Mouse (Mus musculus) stomach, postnatal 0 days (tissue): ENCODE data around the gene Kalrn. TPM values are rescaled to one million over a fixed set of nuclear protein-coding genes. Genes with fewer than 3 reads are reported as not detected.
A peak's percentile ranks its signal among the peaks of the same experiment; 100 is the strongest.

Source experiments
- ATAC-seq: fragments of 200-750 bp; cut with Nextera tagmentation; 2 replicates; pipeline ENCODE4 v1.8.0; 2017; ENCODE audit not compliant: low FRiP score, low TSS enrichment
- DNase-seq: peaks from one replicate; pipeline ENCODE4 v3.0.0-alpha.2; 2016; ENCODE audit warnings: low spot score
- H3K27ac ChIP-seq: fragments of 300-500 bp; sonication (generic); replicated peaks from 2 replicates; pipeline ENCODE4 v1.5.1; 2014; ENCODE audit warnings: mild to moderate bottlenecking, control low read depth
- H3K27me3 ChIP-seq: fragments of 300-500 bp; sonication (generic); 2 replicates; pipeline ENCODE4 v1.6.1; 2014; ENCODE audit warnings: low read length; ENCODE audit not compliant: control insufficient read depth, insufficient read depth
- H3K36me3 ChIP-seq: fragments of 300-500 bp; sonication (generic); 2 replicates; pipeline ENCODE4 v1.6.1; 2014; ENCODE audit warnings: low read length, mixed read lengths; ENCODE audit not compliant: control insufficient read depth, insufficient read depth
- H3K4me1 ChIP-seq: fragments of 300-500 bp; sonication (generic); replicated peaks from 2 replicates; pipeline ENCODE4 v1.6.1; 2014; ENCODE audit warnings: antibody characterized with exemption; ENCODE audit not compliant: control insufficient read depth, insufficient read depth
- H3K4me2 ChIP-seq: fragments of 300-500 bp; sonication (generic); replicated peaks from 2 replicates; pipeline ENCODE4 v1.6.1; 2014; ENCODE audit warnings: low read depth, mild to moderate bottlenecking, control low read depth, moderate library complexity
- H3K4me3 ChIP-seq: fragments of 300-500 bp; sonication (generic); 2 replicates; pipeline ENCODE4 v1.5.1; 2014; ENCODE audit warnings: low read depth, low read length, control low read depth
- H3K9ac ChIP-seq: fragments of 300-500 bp; sonication (generic); 2 replicates; pipeline ENCODE4 v1.6.1; 2014; ENCODE audit warnings: mild to moderate bottlenecking, low read length, control low read depth, mixed read lengths
- H3K9me3 ChIP-seq: fragments of 300-500 bp; sonication (generic); 2 replicates; pipeline ENCODE4 v1.6.1; 2016; ENCODE audit warnings: low read length; ENCODE audit not compliant: control insufficient read depth
- CTCF ChIP-seq: IDR thresholded peaks from 2 replicates; pipeline ENCODE4 v1.5.1; 2016; ENCODE audit warnings: antibody characterized with exemption, low read depth, mild to moderate bottlenecking, moderate library complexity
- EP300 ChIP-seq: optimal IDR thresholded peaks from 2 replicates; pipeline ENCODE3; 2016; ENCODE audit warnings: antibody characterized with exemption
- WGBS: fragments of 180-500 bp; shearing (Covaris S2); extraction: QIAGEN DNeasy Blood & Tissue Kit; methylation state at CpG from one replicate; pipeline ENCODE4 v1.1.7; 2014; 5-methylcytosine and 5-hydroxymethylcytosine counted together
- polyA plus RNA-seq: library from polyadenylated mRNA; unstranded; fragments of >200 nt; fragmentation: Nextera tagmentation; extraction: Ambion mirVana; gene quantifications from 2 replicates; pipeline ENCODE4 v1.2.1, GENCODE M21; 2015

Gene Kalrn
- polyA plus RNA-seq: 14.4 and 16.7 TPM in 2 replicates

- TF ChIP-seq CTCF (peak; percentile 79), EP300 (no peak)
- Histone ChIP-seq H3K4me2 (peak within 1 kb of the TSS; percentile 92), H3K27me3 (no peaks in the 10 kb centered on the region), H3K9ac (peak within 1 kb of the TSS; percentile 86), H3K4me1 (no peaks in the 10 kb centered on the region; the same call in 1 of the 2 replicates), H3K4me3 (peak within 1 kb of the TSS; percentile 77), H3K9me3 (no peaks in the 10 kb centered on the region), H3K36me3 (no peaks in the 10 kb centered on the region), H3K27ac (peak within 1 kb of the TSS; percentile 86)
- ATAC-seq: peak; percentile 96
- 0% methylated on average over 28 of the region's 84 CpGs for WGBS
- peak; percentile 94 for DNase-seq
These were observed at the start of gene Kalrn for GRCm38 (mm10) chr16:34573151-34573802. Gene Kalrn, minus strand, starts transcription at chr16:34573532.

GRCm38 (mm10) chr16:34614021-34614420 is 40.7 kb upstream of the Kalrn start:
- no peak overlapping the region for H3K27ac ChIP-seq
- no peaks in the 10 kb centered on the region for H3K9me3 ChIP-seq
- no peak for DNase-seq
- WGBS: 61% methylated on average over 2 of the region's 2 CpGs
- H3K27me3 ChIP-seq: no peaks in the 10 kb centered on the region
- H3K9ac ChIP-seq: no peak overlapping the region
- no peaks in the 10 kb centered on the region for H3K4me1 ChIP-seq
- no peaks in the 10 kb centered on the region for H3K36me3 ChIP-seq
- H3K4me3 ChIP-seq: no peak overlapping the region
- no peak overlapping the region for H3K4me2 ChIP-seq
- ATAC-seq: no peak
- no peak for TF ChIP-seq EP300
- no peak for TF ChIP-seq CTCF

- H3K27me3 ChIP-seq: no peaks in the 10 kb centered on the region; the same call in 1 of the 2 replicates
- no peak overlapping the region for H3K27ac ChIP-seq
- no peak overlapping the region for H3K9ac ChIP-seq
- no peaks in the 10 kb centered on the region for H3K9me3 ChIP-seq
- H3K4me2 ChIP-seq: no peak overlapping the region
- WGBS: 71% methylated on average over 1 of the region's 1 CpGs
- ATAC-seq (no peak), DNase-seq (no peak)
- no peaks in the 10 kb centered on the region for H3K36me3 ChIP-seq
- H3K4me3 ChIP-seq: no peak overlapping the region
- H3K4me1 ChIP-seq: no peaks in the 10 kb centered on the region
- TF ChIP-seq EP300: no peak
- TF ChIP-seq CTCF: no peak
These were observed 36.8 kb upstream of the Kalrn start for GRCm38 (mm10) chr16:34610137-34610536.

GRCm38 (mm10) chr16:34605679-34606078 is 32.3 kb upstream of the Kalrn start:
- TF ChIP-seq EP300: no peak
- TF ChIP-seq CTCF: peak; percentile 82
- no peak overlapping the region for H3K27ac ChIP-seq
- no peak; the same call in 1 of the 2 replicates for ATAC-seq
- H3K27me3 ChIP-seq: no peaks in the 10 kb centered on the region; the same call in 1 of the 2 replicates
- H3K9me3 ChIP-seq: no peaks in the 10 kb centered on the region
- WGBS: 23% methylated on average over 3 of the region's 3 CpGs
- no peaks in the 10 kb centered on the region for H3K36me3 ChIP-seq
- H3K9ac ChIP-seq: no peak overlapping the region
- DNase-seq: peak; percentile 25
- no peak overlapping the region for H3K4me2 ChIP-seq
- no peaks in the 10 kb centered on the region for H3K4me1 ChIP-seq
- no peak overlapping the region for H3K4me3 ChIP-seq

GRCm38 (mm10) chr16:34603854-34604253 is 30.5 kb upstream of the Kalrn start:
- no peak for ATAC-seq
- Histone ChIP-seq H3K36me3 (no peaks in the 10 kb centered on the region), H3K9ac (no peak overlapping the region), H3K27ac (no peak overlapping the region), H3K4me1 (no peaks in the 10 kb centered on the region), H3K4me3 (no peak overlapping the region), H3K4me2 (no peak overlapping the region), H3K27me3 (no peaks in the 10 kb centered on the region; the same call in 1 of the 2 replicates), H3K9me3 (no peaks in the 10 kb centered on the region)
- DNase-seq: no peak
- no peak for TF ChIP-seq CTCF
- no peak for TF ChIP-seq EP300
- 60% methylated on average over 6 of the region's 6 CpGs for WGBS

- H3K4me3 ChIP-seq: no peak overlapping the region
- no peak overlapping the region for H3K4me2 ChIP-seq
- H3K27me3 ChIP-seq: no peaks in the 10 kb centered on the region; the same call in 1 of the 2 replicates
- ATAC-seq (no peak), DNase-seq (no peak)
- H3K9me3 ChIP-seq: no peaks in the 10 kb centered on the region
- no peak overlapping the region for H3K9ac ChIP-seq
- no peak overlapping the region for H3K27ac ChIP-seq
- 57% methylated on average over 4 of the region's 4 CpGs for WGBS
- H3K4me1 ChIP-seq: no peaks in the 10 kb centered on the region
- TF ChIP-seq CTCF (no peak), EP300 (no peak)
- no peaks in the 10 kb centered on the region for H3K36me3 ChIP-seq
These were observed 29.7 kb upstream of the Kalrn start for GRCm38 (mm10) chr16:34603076-34603475.
